Mouse (Mus musculus) gastrocnemius, postnatal 14 days (tissue): ENCODE data around the gene Ttll5. TPM values are rescaled to one million over a fixed set of nuclear protein-coding genes. Genes with fewer than 3 reads are reported as not detected.

Source experiments
- DNase-seq: peaks from one replicate; pipeline ENCODE4 v3.0.0; 2021; ENCODE audit warnings: mixed read lengths
- intact Hi-C: fragments of 180-260 bp; cut with DNase I; formaldehyde crosslinking; loops from one replicate; pipeline ENCODE4 v1.15.1; 2025; ENCODE audit warnings: low total_unique reads
- total RNA-seq, 2 experiments: library from RNA; stranded (reverse); gene quantifications; 2 replicates each; pipeline ENCODE4 v1.2.3; 2021

The Ttll5 gene
- total RNA-seq, 2 experiments from 2014 or later = 7.8 to 8.2 TPM

GRCm38 (mm10) chr12:85907896-85908295, 83.4 kb downstream of the Ttll5 start:
- intact Hi-C loops = no loop called here
- no peak for DNase-seq

- no peak for DNase-seq
- intact Hi-C loops = no loop called here
Observed at GRCm38 (mm10) chr12:85910811-85911210, 86.4 kb downstream of the Ttll5 start.

- no peak for DNase-seq
- intact Hi-C loops = no loop called here
Observed at GRCm38 (mm10) chr12:85912712-85913504, 88.4 kb downstream of the Ttll5 start.

- no peak for DNase-seq
- intact Hi-C loops = no loop called here
Observed at GRCm38 (mm10) chr12:85926897-85927296, 102.4 kb downstream of the Ttll5 start.

- DNase-seq = no peak
- intact Hi-C loops = no loop called here
Observed at GRCm38 (mm10) chr12:85928513-85928912, 104.1 kb downstream of the Ttll5 start.

GRCm38 (mm10) chr12:85929711-85930110, 105.3 kb downstream of the Ttll5 start:
- intact Hi-C loops = no loop called here
- DNase-seq = no peak

GRCm38 (mm10) chr12:85930713-85931112, 106.3 kb downstream of the Ttll5 start:
- DNase-seq = no peak
- intact Hi-C loops = no loop called here

GRCm38 (mm10) chr12:85933241-85933640, 108.8 kb downstream of the Ttll5 start:
- no peak for DNase-seq
- intact Hi-C loops = no loop called here

GRCm38 (mm10) chr12:85937384-85937783, 112.9 kb downstream of the Ttll5 start:
- intact Hi-C loops = no loop called here
- no peak for DNase-seq

- no peak for DNase-seq
- intact Hi-C loops = no loop called here
Observed at GRCm38 (mm10) chr12:85943456-85943855, 119.0 kb downstream of the Ttll5 start.

- intact Hi-C loops = no loop called here
- no peak for DNase-seq
Observed at GRCm38 (mm10) chr12:85944419-85944818, 120.0 kb downstream of the Ttll5 start.

GRCm38 (mm10) chr12:85947161-85947560, 122.7 kb downstream of the Ttll5 start:
- intact Hi-C loops = no loop called here

GRCm38 (mm10) chr12:85949667-85950066, 125.2 kb downstream of the Ttll5 start:
- intact Hi-C loops = loop anchor here (5.0 kb wide), 1 partner anchor 128 kb away; the partner anchor contains the start of gene Tgfb3
- DNase-seq = no peak

More at GRCm38 (mm10) chr12:85947161-85947560, 122.7 kb downstream of the Ttll5 start:
- DNase-seq = no peak

GRCm38 (mm10) chr12:85950371-85950770, 125.9 kb downstream of the Ttll5 start:
- intact Hi-C loops = loop anchor here (5.0 kb wide), 1 partner anchor 127 kb away; the partner anchor contains the start of gene Tgfb3
- no peak for DNase-seq

GRCm38 (mm10) chr12:85951036-85951435, 126.6 kb downstream of the Ttll5 start:
- DNase-seq = no peak
- intact Hi-C loops = loop anchor here (5.0 kb wide), 1 partner anchor 126 kb away; the partner anchor contains the start of gene Tgfb3

GRCm38 (mm10) chr12:85951822-85952221, 127.4 kb downstream of the Ttll5 start:
- intact Hi-C loops = loop anchor here (5.0 kb wide), 1 partner anchor 125 kb away; the partner anchor contains the start of gene Tgfb3
- no peak for DNase-seq

GRCm38 (mm10) chr12:85952349-85952748, 127.9 kb downstream of the Ttll5 start:
- no peak for DNase-seq
- intact Hi-C loops = loop anchor here (5.0 kb wide), 1 partner anchor 125 kb away; the partner anchor contains the start of gene Tgfb3

GRCm38 (mm10) chr12:85954167-85954566, 129.7 kb downstream of the Ttll5 start:
- no peak for DNase-seq
- intact Hi-C loops = loop anchor here (5.0 kb wide), 1 partner anchor 123 kb away; the partner anchor contains the start of gene Tgfb3

GRCm38 (mm10) chr12:85955062-85955461, 130.6 kb downstream of the Ttll5 start:
- DNase-seq = no peak

GRCm38 (mm10) chr12:85955690-85956089, 131.2 kb downstream of the Ttll5 start:
- intact Hi-C loops = no loop called here
- DNase-seq = no peak

More at GRCm38 (mm10) chr12:85955062-85955461, 130.6 kb downstream of the Ttll5 start:
- intact Hi-C loops = no loop called here

GRCm38 (mm10) chr12:85956251-85956650, 131.8 kb downstream of the Ttll5 start:
- no peak for DNase-seq
- intact Hi-C loops = no loop called here
